Mouse (Mus musculus): ENCODE results near the gene Krt13. TPM values are rescaled to one million over a fixed set of nuclear protein-coding genes. Genes with fewer than 3 reads are reported as not detected.

The Krt13 gene
- polyA plus RNA-seq, 1 experiment from 2014 or later, result not detected

DNA sequence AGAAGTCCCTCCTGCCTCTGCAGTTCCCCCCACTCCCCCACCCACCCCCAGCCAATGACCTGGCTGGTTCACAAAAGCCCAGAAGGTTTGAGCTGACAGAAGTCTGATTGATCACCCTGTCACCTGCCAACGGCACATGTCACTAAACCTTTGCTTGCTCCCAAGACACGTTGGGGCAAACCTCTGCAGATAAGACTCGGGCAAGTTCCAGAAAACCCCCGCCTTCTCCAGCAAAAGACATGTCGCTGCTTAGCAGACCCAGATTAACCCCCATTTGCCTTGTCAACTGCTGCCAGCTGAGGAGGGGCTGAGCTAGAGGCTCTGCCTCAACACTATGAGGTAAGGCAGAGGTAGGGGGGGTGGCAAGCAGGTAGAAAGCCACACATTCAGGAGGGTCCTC lies 15.2 kb upstream of the Krt13 start:
- no peak for ATAC-seq (replicated peaks; ENCODE audit: low FRiP score, low TSS enrichment, low read depth)
- Histone ChIP-seq H3K36me3 (ENCODE audit: control insufficient read depth, insufficient read depth, low read length) (no peaks in the 10 kb centered on the region), H3K27ac (ENCODE audit: low read depth) (no peak overlapping the region), H3K4me1 (replicated peaks; ENCODE audit: control insufficient read depth, insufficient read depth, low read length) (0 out of 2 replicates have a peak, but pooled peaks cover 11% of the 10 kb centered on the region), H3K9me3 (ENCODE audit: control insufficient read depth, low read length) (no peaks in the 10 kb centered on the region), H3K27me3 (replicated peaks; ENCODE audit: control insufficient read depth, insufficient read depth, low read length) (no peaks in the 10 kb centered on the region), H3K4me3 (ENCODE audit: low read depth, low read length) (no peak overlapping the region), H3K9ac (ENCODE audit: low read length) (no peak overlapping the region), H3K4me2 (ENCODE audit: low read length) (no peak overlapping the region)
- DNase-seq (ENCODE audit: low spot score), result no peak
- 15% methylated on average over 5 of the region's 5 CpGs for WGBS

DNA sequence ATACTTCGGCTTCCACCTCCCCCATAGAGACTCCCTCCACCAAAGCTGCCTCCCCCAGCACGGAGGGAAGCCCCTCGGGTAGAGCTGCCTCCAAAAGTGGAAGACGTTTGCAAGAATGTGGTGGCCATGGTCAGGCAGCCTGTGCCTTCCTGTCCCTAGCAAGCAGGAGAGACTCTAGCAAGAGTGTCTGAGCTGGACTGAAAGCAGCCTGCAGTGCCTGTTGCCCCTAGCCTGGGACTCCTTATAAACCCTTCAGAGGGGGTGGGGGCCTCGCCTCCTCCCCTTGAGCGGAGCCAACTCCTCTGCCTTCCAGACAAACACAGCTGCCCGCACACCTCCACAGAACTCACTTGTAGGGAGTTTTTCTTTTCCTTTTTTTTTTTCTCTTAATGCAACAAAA lies 14.4 kb upstream of the Krt13 start, which contains the start of gene Krt15:
TSS of gene Krt15 (minus strand) at position 198 of the 400 bp plus-strand sequence.
- 43% methylated on average over 7 of the region's 7 CpGs for WGBS
- H3K27me3 ChIP-seq (replicated peaks; ENCODE audit: control insufficient read depth, insufficient read depth, low read length), result no peaks in the 10 kb centered on the region
- H3K4me2 ChIP-seq (ENCODE audit: low read length), result no peak within 1 kb of the TSS
- no peak within 1 kb of the TSS for H3K27ac ChIP-seq (ENCODE audit: low read depth)
- no peak for ATAC-seq (replicated peaks; ENCODE audit: low FRiP score, low TSS enrichment, low read depth)
- H3K4me1 ChIP-seq (replicated peaks; ENCODE audit: control insufficient read depth, insufficient read depth, low read length), result 0 out of 2 replicates have a peak, but pooled peaks cover 6% of the 10 kb centered on the region
- DNase-seq (ENCODE audit: low spot score), result no peak
- H3K9me3 ChIP-seq (ENCODE audit: control insufficient read depth, low read length), result no peaks in the 10 kb centered on the region
- no peaks in the 10 kb centered on the region for H3K36me3 ChIP-seq (ENCODE audit: control insufficient read depth, insufficient read depth, low read length)
- H3K4me3 ChIP-seq (ENCODE audit: low read depth, low read length), result no peak within 1 kb of the TSS
- H3K9ac ChIP-seq (ENCODE audit: low read length), result no peak within 1 kb of the TSS

DNA sequence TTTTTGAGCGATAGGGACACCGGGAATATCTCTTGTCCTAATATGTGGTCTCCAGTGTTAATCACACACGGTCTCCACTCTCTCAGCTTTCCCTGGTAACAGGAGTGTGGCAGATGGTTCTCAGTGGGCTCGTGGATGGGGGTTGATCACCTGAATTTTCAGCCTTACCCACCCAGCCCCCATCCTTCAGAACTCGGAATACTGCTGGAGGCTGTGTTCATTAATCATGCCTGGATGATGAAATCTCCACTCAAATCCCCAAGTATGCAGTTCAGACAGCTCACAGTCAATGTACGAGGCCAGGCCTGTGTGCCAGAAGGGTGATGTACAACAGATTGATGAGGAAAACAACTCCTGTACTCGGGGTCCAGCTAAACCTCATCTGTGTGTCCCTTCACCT lies 3.5 kb upstream of the Krt13 start:
- no peaks in the 10 kb centered on the region for H3K9me3 ChIP-seq (ENCODE audit: control insufficient read depth, low read length)
- no peak overlapping the region for H3K4me2 ChIP-seq (ENCODE audit: low read length)
- no peak for ATAC-seq (replicated peaks; ENCODE audit: low FRiP score, low TSS enrichment, low read depth)
- H3K27me3 ChIP-seq (replicated peaks; ENCODE audit: control insufficient read depth, insufficient read depth, low read length), result no peaks in the 10 kb centered on the region
- H3K4me3 ChIP-seq (ENCODE audit: low read depth, low read length), result no peak overlapping the region
- no peak overlapping the region for H3K27ac ChIP-seq (ENCODE audit: low read depth)
- no peaks in the 10 kb centered on the region for H3K36me3 ChIP-seq (ENCODE audit: control insufficient read depth, insufficient read depth, low read length)
- DNase-seq (ENCODE audit: low spot score), result no peak
- H3K9ac ChIP-seq (ENCODE audit: low read length), result no peak overlapping the region
- 69% methylated on average over 7 of the region's 7 CpGs for WGBS
- H3K4me1 ChIP-seq (replicated peaks; ENCODE audit: control insufficient read depth, insufficient read depth, low read length), result no peaks in the 10 kb centered on the region

GRCm38 (mm10) chr11:100120331-100120730 lies 1.0 kb downstream of the Krt13 start:
- no peak overlapping the region for H3K4me2 ChIP-seq (ENCODE audit: low read length)
- 78% methylated on average over 5 of the region's 5 CpGs for WGBS
- no peak overlapping the region for H3K9ac ChIP-seq (ENCODE audit: low read length)
- H3K4me3 ChIP-seq (ENCODE audit: low read depth, low read length), result no peak overlapping the region
- ATAC-seq (replicated peaks; ENCODE audit: low FRiP score, low TSS enrichment, low read depth), result no peak
- no peaks in the 10 kb centered on the region for H3K9me3 ChIP-seq (ENCODE audit: control insufficient read depth, low read length)
- H3K4me1 ChIP-seq (replicated peaks; ENCODE audit: control insufficient read depth, insufficient read depth, low read length), result no peaks in the 10 kb centered on the region
- no peaks in the 10 kb centered on the region for H3K27me3 ChIP-seq (replicated peaks; ENCODE audit: control insufficient read depth, insufficient read depth, low read length)
- no peak overlapping the region for H3K27ac ChIP-seq (ENCODE audit: low read depth)
- no peaks in the 10 kb centered on the region for H3K36me3 ChIP-seq (ENCODE audit: control insufficient read depth, insufficient read depth, low read length)
- DNase-seq (ENCODE audit: low spot score), result no peak

DNA sequence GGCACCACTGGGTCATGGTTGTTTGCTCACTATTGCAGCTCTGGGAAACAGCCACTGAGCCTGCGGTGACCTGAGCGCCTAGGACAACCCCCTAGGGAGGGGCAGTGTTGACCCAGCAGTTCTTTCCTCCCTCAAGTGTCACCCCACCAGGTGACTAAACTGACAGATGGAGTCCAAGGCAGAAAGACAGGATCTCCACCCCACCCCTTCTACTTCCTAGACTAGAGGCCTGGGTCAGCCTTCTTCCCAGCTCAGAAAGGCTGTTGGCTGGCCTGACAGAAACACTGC lies 7.7 kb downstream of the Krt13 start:
- Histone ChIP-seq H3K36me3 (ENCODE audit: control insufficient read depth, insufficient read depth, low read length) (no peaks in the 10 kb centered on the region), H3K4me3 (ENCODE audit: low read depth, low read length) (no peak overlapping the region), H3K9ac (ENCODE audit: low read length) (no peak overlapping the region), H3K9me3 (ENCODE audit: control insufficient read depth, low read length) (no peaks in the 10 kb centered on the region), H3K27me3 (replicated peaks; ENCODE audit: control insufficient read depth, insufficient read depth, low read length) (no peaks in the 10 kb centered on the region), H3K4me2 (ENCODE audit: low read length) (no peak overlapping the region), H3K4me1 (replicated peaks; ENCODE audit: control insufficient read depth, insufficient read depth, low read length) (no peaks in the 10 kb centered on the region), H3K27ac (ENCODE audit: low read depth) (no peak overlapping the region)
- ATAC-seq (replicated peaks; ENCODE audit: low FRiP score, low TSS enrichment, low read depth) (0 out of 2 replicates have a peak, but pooled peaks have one; percentile 53), DNase-seq (ENCODE audit: low spot score) (no peak)
- 52% methylated on average over 2 of the region's 2 CpGs for WGBS

GRCm38 (mm10) chr11:100112935-100113741 lies 8.2 kb downstream of the Krt13 start:
- Histone ChIP-seq H3K4me1 (replicated peaks; ENCODE audit: control insufficient read depth, insufficient read depth, low read length) (no peaks in the 10 kb centered on the region), H3K9ac (ENCODE audit: low read length) (no peak overlapping the region), H3K36me3 (ENCODE audit: control insufficient read depth, insufficient read depth, low read length) (no peaks in the 10 kb centered on the region), H3K9me3 (ENCODE audit: control insufficient read depth, low read length) (no peaks in the 10 kb centered on the region), H3K4me3 (ENCODE audit: low read depth, low read length) (no peak overlapping the region), H3K27ac (ENCODE audit: low read depth) (no peak overlapping the region), H3K4me2 (ENCODE audit: low read length) (no peak overlapping the region), H3K27me3 (replicated peaks; ENCODE audit: control insufficient read depth, insufficient read depth, low read length) (no peaks in the 10 kb centered on the region)
- ATAC-seq (replicated peaks; ENCODE audit: low FRiP score, low TSS enrichment, low read depth) (0 out of 2 replicates have a peak, but pooled peaks have one; percentile 64), DNase-seq (ENCODE audit: low spot score) (no peak)
- WGBS, result 74% methylated on average over 11 of the region's 11 CpGs

- H3K27me3 ChIP-seq (replicated peaks; ENCODE audit: control insufficient read depth, insufficient read depth, low read length), result no peaks in the 10 kb centered on the region
- ATAC-seq (replicated peaks; ENCODE audit: low FRiP score, low TSS enrichment, low read depth), result no peak
- no peak within 1 kb of the TSS for H3K4me2 ChIP-seq (ENCODE audit: low read length)
- no peak within 1 kb of the TSS for H3K4me3 ChIP-seq (ENCODE audit: low read depth, low read length)
- no peaks in the 10 kb centered on the region for H3K9me3 ChIP-seq (ENCODE audit: control insufficient read depth, low read length)
- 77% methylated on average over 6 of the region's 6 CpGs for WGBS
- H3K9ac ChIP-seq (ENCODE audit: low read length), result no peak within 1 kb of the TSS
- DNase-seq (ENCODE audit: low spot score), result no peak
- H3K36me3 ChIP-seq (ENCODE audit: control insufficient read depth, insufficient read depth, low read length), result no peaks in the 10 kb centered on the region
- H3K27ac ChIP-seq (ENCODE audit: low read depth), result no peak within 1 kb of the TSS
- H3K4me1 ChIP-seq (replicated peaks; ENCODE audit: control insufficient read depth, insufficient read depth, low read length), result no peaks in the 10 kb centered on the region
Observed at GRCm38 (mm10) chr11:100105576-100106122, 15.7 kb downstream of the Krt13 start, which contains the start of gene Krt36. Gene Krt36 (minus strand): TSS chr11:100105626.

GRCm38 (mm10) chr11:100102693-100103429 lies 18.5 kb downstream of the Krt13 start:
- no peak for ATAC-seq (replicated peaks; ENCODE audit: low FRiP score, low TSS enrichment, low read depth)
- Histone ChIP-seq H3K36me3 (ENCODE audit: control insufficient read depth, insufficient read depth, low read length) (no peaks in the 10 kb centered on the region), H3K9ac (ENCODE audit: low read length) (no peak overlapping the region), H3K27me3 (replicated peaks; ENCODE audit: control insufficient read depth, insufficient read depth, low read length) (no peaks in the 10 kb centered on the region), H3K27ac (ENCODE audit: low read depth) (no peak overlapping the region), H3K9me3 (ENCODE audit: control insufficient read depth, low read length) (no peaks in the 10 kb centered on the region), H3K4me3 (ENCODE audit: low read depth, low read length) (no peak overlapping the region), H3K4me2 (ENCODE audit: low read length) (no peak overlapping the region), H3K4me1 (replicated peaks; ENCODE audit: control insufficient read depth, insufficient read depth, low read length) (no peaks in the 10 kb centered on the region)
- 56% methylated on average over 15 of the region's 15 CpGs for WGBS
- no peak for DNase-seq (ENCODE audit: low spot score)
